Mouse (Mus musculus) limb, embryonic 14.5 days (tissue): ENCODE measurements at regions not wholly inside any gene's neighbourhood (a gene's known extent, or its start where the extent isn't known, plus 50 kb on each side); places are given as distances from the start of the nearest gene placed in this dataset.

Experiments
- ATAC-seq: fragments of 200-750 bp; cut with Nextera tagmentation; 2 replicates; pipeline ENCODE4 v1.8.0; 2017; ENCODE audit warnings: low read depth, moderate number of reproducible peaks, moderate TSS enrichment; ENCODE audit not compliant: low FRiP score
- DNase-seq: peaks from one replicate; pipeline ENCODE4 v3.0.0-alpha.2; 2015; ENCODE audit warnings: low spot score
- H3K27ac ChIP-seq: fragments of 300-500 bp; sonication (generic); replicated peaks from 2 replicates; pipeline ENCODE4 v1.5.1; 2014; ENCODE audit warnings: low read depth, mild to moderate bottlenecking, low read length, moderate library complexity, mixed read lengths
- H3K27me3 ChIP-seq: fragments of 300-500 bp; sonication (generic); 2 replicates; pipeline ENCODE4 v1.6.1; 2014; ENCODE audit warnings: low read length, mixed read lengths; ENCODE audit not compliant: control insufficient read depth, insufficient read depth
- H3K36me3 ChIP-seq: fragments of 300-500 bp; sonication (generic); 2 replicates; pipeline ENCODE4 v1.6.1; 2014; ENCODE audit warnings: mild to moderate bottlenecking, low read length, moderate library complexity, mixed read lengths; ENCODE audit not compliant: control insufficient read depth, insufficient read depth
- H3K4me1 ChIP-seq: fragments of 300-500 bp; sonication (generic); 2 replicates; pipeline ENCODE4 v1.6.1; 2014; ENCODE audit warnings: antibody characterized with exemption, low read length, mixed read lengths; ENCODE audit not compliant: control insufficient read depth, insufficient read depth
- H3K4me2 ChIP-seq: fragments of 300-500 bp; sonication (generic); replicated peaks from 2 replicates; pipeline ENCODE4 v1.6.1; 2014; ENCODE audit warnings: low read depth, mild to moderate bottlenecking, low read length, moderate library complexity; ENCODE audit not compliant: severe bottlenecking
- H3K4me3 ChIP-seq: fragments of 300-500 bp; sonication (generic); replicated peaks from 2 replicates; pipeline ENCODE4 v1.5.1; 2014; ENCODE audit warnings: low read length
- H3K9ac ChIP-seq: fragments of 300-500 bp; sonication (generic); 2 replicates; pipeline ENCODE4 v1.6.1; 2014; ENCODE audit warnings: mild to moderate bottlenecking, low read depth, low read length, moderate library complexity; ENCODE audit not compliant: severe bottlenecking
- H3K9me3 ChIP-seq: fragments of 300-500 bp; sonication (generic); 2 replicates; pipeline ENCODE4 v1.6.1; 2016; ENCODE audit warnings: low read length; ENCODE audit not compliant: control insufficient read depth
- POLR2A ChIP-seq: fragments of 200-500 bp; IDR thresholded peaks from 2 replicates; pipeline ENCODE4 v1.8.0; 2012; ENCODE audit warnings: inconsistent platforms, mild to moderate bottlenecking, moderate library complexity, borderline replicate concordance; ENCODE audit not compliant: insufficient read depth, insufficient read length; ENCODE audit errors: extremely low read depth
- WGBS: fragments of 180-500 bp; shearing (Covaris S2); extraction: QIAGEN DNeasy Blood & Tissue Kit; methylation state at CpG from one replicate; pipeline ENCODE4 v1.1.7; 2014; 5-methylcytosine and 5-hydroxymethylcytosine counted together

DNA sequence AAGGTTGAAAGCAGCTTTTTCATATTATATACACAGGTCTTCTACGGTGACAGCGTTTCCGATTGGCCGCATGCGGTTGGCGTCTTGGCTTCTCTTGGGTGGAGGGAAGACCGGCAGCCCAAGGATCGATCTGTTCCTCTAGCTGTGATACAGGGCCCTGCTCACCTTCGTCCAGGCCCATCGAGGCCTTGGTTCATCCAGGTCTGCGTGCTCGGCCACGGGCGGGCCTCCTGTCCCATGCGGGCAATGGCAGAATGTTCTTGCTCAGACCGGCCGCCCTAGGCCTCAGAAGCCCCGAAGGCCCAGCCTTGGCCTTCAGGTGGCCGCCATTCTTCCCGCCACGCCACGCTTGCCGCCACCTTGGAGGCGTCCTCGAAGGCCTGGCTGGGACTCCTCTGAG is 194.4 kb upstream of the Ppp6c start:
- ATAC-seq, result no peak
- Histone ChIP-seq H3K27ac (no peak overlapping the region), H3K27me3 (no peaks in the 10 kb centered on the region), H3K4me1 (no peaks in the 10 kb centered on the region), H3K4me3 (no peak overlapping the region), H3K36me3 (no peaks in the 10 kb centered on the region), H3K9ac (no peak overlapping the region), H3K9me3 (no peaks in the 10 kb centered on the region), H3K4me2 (no peak overlapping the region)
- no peak for DNase-seq
- 93% methylated on average over 18 of the region's 25 CpGs for WGBS
- TF ChIP-seq POLR2A, result no peak

DNA sequence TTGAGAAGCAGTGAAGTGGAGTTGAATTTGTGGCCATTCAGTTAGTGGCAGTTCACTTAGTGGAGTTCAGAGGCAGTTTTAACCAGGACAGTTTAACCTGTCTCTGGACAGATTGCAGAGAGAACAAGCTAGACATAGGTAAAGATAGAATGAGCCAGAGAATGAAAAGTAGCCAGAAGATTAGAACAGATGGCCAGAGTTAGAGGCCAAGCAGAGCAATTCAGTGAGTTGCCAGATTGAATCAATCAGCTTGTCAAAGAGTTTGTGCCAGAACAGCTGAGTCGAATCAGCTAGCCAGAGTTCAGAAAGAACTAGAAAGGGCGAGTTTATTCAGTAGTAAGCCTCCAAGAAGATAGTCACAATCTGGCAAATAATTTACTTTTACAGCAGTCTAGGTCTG is 174.1 kb upstream of the Ppp6c start:
- Histone ChIP-seq H3K4me2 (no peak overlapping the region), H3K27me3 (no peaks in the 10 kb centered on the region), H3K9me3 (no peaks in the 10 kb centered on the region), H3K4me3 (no peak overlapping the region), H3K27ac (no peak overlapping the region), H3K9ac (no peak overlapping the region), H3K36me3 (no peaks in the 10 kb centered on the region), H3K4me1 (no peaks in the 10 kb centered on the region)
- no peak for ATAC-seq
- WGBS, result 26% methylated on average over 2 of the region's 2 CpGs
- DNase-seq, result no peak
- TF ChIP-seq POLR2A, result no peak

DNA sequence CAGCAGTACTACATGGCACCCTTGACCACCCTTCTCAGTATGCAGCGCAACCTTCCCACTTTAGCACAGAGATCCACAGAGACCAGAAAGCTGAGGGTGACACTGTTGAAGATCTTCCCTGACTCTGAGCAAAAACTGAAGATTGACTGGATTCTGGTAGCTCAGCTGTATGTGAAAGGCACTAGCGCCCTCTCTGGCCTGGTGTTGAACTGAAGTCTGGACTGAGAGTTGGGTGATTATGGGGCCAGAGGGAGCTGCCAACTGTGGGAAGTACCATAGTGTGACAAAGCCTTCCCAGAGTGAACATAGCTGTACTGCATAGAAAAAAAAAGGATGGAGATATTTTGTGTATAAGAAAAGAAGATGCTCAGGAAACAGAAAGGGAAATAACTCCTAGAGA is 173.3 kb upstream of the Ppp6c start:
- Histone ChIP-seq H3K4me1 (no peaks in the 10 kb centered on the region), H3K4me3 (no peak overlapping the region), H3K4me2 (no peak overlapping the region), H3K27me3 (no peaks in the 10 kb centered on the region), H3K36me3 (no peaks in the 10 kb centered on the region), H3K9me3 (no peaks in the 10 kb centered on the region), H3K9ac (no peak overlapping the region), H3K27ac (no peak overlapping the region)
- WGBS, result 73% methylated on average over 2 of the region's 2 CpGs
- no peak for TF ChIP-seq POLR2A
- no peak for DNase-seq
- no peak for ATAC-seq

DNA sequence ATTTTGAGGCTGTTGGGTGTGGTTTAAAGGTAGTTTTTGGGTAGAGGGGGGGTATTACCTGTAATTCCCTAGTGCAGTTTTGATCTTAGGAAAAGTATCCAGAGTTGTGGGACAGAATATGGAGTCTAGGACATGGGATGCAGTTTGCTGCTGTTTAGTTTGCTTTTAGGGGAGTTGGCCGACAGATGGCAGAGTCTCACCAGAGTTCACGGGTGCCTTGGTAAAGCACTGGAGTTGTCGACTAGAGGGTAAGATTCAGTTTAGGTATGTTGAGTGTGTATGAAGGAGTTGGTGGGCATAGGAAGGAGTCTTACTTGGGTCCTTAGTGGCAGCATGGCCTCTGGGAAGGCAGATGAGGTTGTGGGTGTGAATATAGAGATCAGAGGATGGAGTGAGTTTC is 168.4 kb upstream of the Ppp6c start:
- no peaks in the 10 kb centered on the region for H3K9me3 ChIP-seq
- H3K27ac ChIP-seq, result no peak overlapping the region
- H3K36me3 ChIP-seq, result no peaks in the 10 kb centered on the region
- no peaks in the 10 kb centered on the region for H3K4me1 ChIP-seq
- no peak overlapping the region for H3K9ac ChIP-seq
- H3K27me3 ChIP-seq, result no peaks in the 10 kb centered on the region
- no peak for TF ChIP-seq POLR2A
- no peak overlapping the region for H3K4me2 ChIP-seq
- ATAC-seq (no peak), DNase-seq (no peak)
- WGBS, result 69% methylated on average over 3 of the region's 3 CpGs
- H3K4me3 ChIP-seq, result no peak overlapping the region

DNA sequence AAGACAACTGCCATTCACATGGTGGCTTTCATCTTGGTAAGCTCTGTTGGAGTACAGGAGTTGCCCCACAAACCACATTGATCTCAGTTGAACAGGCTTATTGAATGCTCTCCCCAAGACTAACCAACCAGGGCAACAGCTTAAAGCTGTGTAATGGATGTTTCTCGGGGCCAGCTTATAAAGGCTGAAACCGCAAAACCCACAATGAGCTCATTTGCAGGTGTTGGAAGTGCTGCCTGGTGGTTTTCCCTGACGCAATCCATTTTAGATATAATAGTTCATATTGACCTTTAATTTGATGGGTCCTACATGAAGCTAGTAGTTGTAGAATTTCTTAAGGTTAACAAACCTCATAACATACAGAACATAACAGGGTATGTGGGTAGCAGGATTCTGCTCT is 151.0 kb upstream of the Ppp6c start:
- no peak for DNase-seq
- Histone ChIP-seq H3K4me1 (no peaks in the 10 kb centered on the region), H3K9me3 (no peaks in the 10 kb centered on the region), H3K9ac (no peak overlapping the region), H3K36me3 (no peaks in the 10 kb centered on the region), H3K27ac (no peak overlapping the region), H3K4me2 (no peak overlapping the region), H3K4me3 (no peak overlapping the region), H3K27me3 (no peaks in the 10 kb centered on the region)
- no peak for TF ChIP-seq POLR2A
- WGBS, result 83% methylated on average over 3 of the region's 3 CpGs
- no peak for ATAC-seq
